Mouse (Mus musculus): ENCODE data around the gene Dcst1. TPM values are rescaled to one million over a fixed set of nuclear protein-coding genes. Genes with fewer than 3 reads are reported as not detected.

Gene Dcst1
- polyA plus RNA-seq, 1 experiment from 2014 or later = 23.5 TPM

- no peak overlapping the region for H3K4me2 ChIP-seq (replicated peaks; ENCODE audit: low read depth)
- peaks cover under 1% of the 10 kb centered on the region; the same call in 1 of the 2 replicates for H3K4me1 ChIP-seq (replicated peaks; ENCODE audit: control insufficient read depth, insufficient read depth, low read length)
- H3K4me3 ChIP-seq (ENCODE audit: low read depth, low read length) = no peak overlapping the region
- 40% methylated on average over 6 of the region's 6 CpGs for WGBS
- H3K9ac ChIP-seq (ENCODE audit: low read depth, low read length) = no peak overlapping the region
- H3K27ac ChIP-seq (ENCODE audit: low read depth, low read length) = peak overlapping the region; percentile 86
- H3K36me3 ChIP-seq (ENCODE audit: control insufficient read depth, insufficient read depth) = no peaks in the 10 kb centered on the region
- no peaks in the 10 kb centered on the region for H3K27me3 ChIP-seq (replicated peaks; ENCODE audit: control insufficient read depth, insufficient read depth, low read length)
- no peaks in the 10 kb centered on the region for H3K9me3 ChIP-seq (ENCODE audit: control insufficient read depth)
- ATAC-seq = no peak
- TF ChIP-seq CTCF (IDR thresholded peaks at IDR 0.05; ENCODE audit: low read depth) = no peak
Observed at GRCm38 (mm10) chr3:89304440-89304839, 60.6 kb downstream of the Dcst1 start.

GRCm38 (mm10) chr3:89300514-89300913 is 64.5 kb downstream of the Dcst1 start:
- no peak overlapping the region for H3K4me2 ChIP-seq (replicated peaks; ENCODE audit: low read depth)
- peak overlapping the region; percentile 91 for H3K27ac ChIP-seq (ENCODE audit: low read depth, low read length)
- peak; percentile 48 for TF ChIP-seq CTCF (IDR thresholded peaks at IDR 0.05; ENCODE audit: low read depth)
- no peaks in the 10 kb centered on the region for H3K27me3 ChIP-seq (replicated peaks; ENCODE audit: control insufficient read depth, insufficient read depth, low read length)
- no peaks in the 10 kb centered on the region for H3K36me3 ChIP-seq (ENCODE audit: control insufficient read depth, insufficient read depth)
- H3K4me3 ChIP-seq (ENCODE audit: low read depth, low read length) = no peak overlapping the region
- no peak overlapping the region for H3K9ac ChIP-seq (ENCODE audit: low read depth, low read length)
- peaks cover 10% of the 10 kb centered on the region; the same call in 1 of the 2 replicates for H3K4me1 ChIP-seq (replicated peaks; ENCODE audit: control insufficient read depth, insufficient read depth, low read length)
- 0 out of 2 replicates have a peak, but pooled peaks have one; percentile 26 for ATAC-seq
- no peaks in the 10 kb centered on the region for H3K9me3 ChIP-seq (ENCODE audit: control insufficient read depth)
- WGBS = 62% methylated on average over 2 of the region's 2 CpGs

Other genes with a start within 250 kb of the Dcst1 start
- gene Pklr, start 229.1 kb downstream of the Dcst1 start, polyA plus RNA-seq (2015; fragmentation: Nextera tagmentation; extraction: Ambion mirVana) = 91.8 and 103 TPM in 2 replicates
- 1.1 TPM in 2 replicates for gene Hcn3, start 205.1 kb downstream of the Dcst1 start, polyA plus RNA-seq (2015; fragmentation: Nextera tagmentation; extraction: Ambion mirVana)
- 8.5 and 8.6 TPM in 2 replicates for gene Clk2, start 200.5 kb downstream of the Dcst1 start, polyA plus RNA-seq (2015; fragmentation: Nextera tagmentation; extraction: Ambion mirVana)
- gene Scamp3, start 187.8 kb downstream of the Dcst1 start, polyA plus RNA-seq (2015; fragmentation: Nextera tagmentation; extraction: Ambion mirVana) = 80.5 and 86.3 TPM in 2 replicates
- gene Fam189b, start 182.1 kb downstream of the Dcst1 start, polyA plus RNA-seq (2015; fragmentation: Nextera tagmentation; extraction: Ambion mirVana) = 4.9 and 5.9 TPM in 2 replicates
- 140 TPM in 2 replicates for gene Gba, start 162.3 kb downstream of the Dcst1 start, polyA plus RNA-seq (2015; fragmentation: Nextera tagmentation; extraction: Ambion mirVana)
- gene Thbs3, start 150.1 kb downstream of the Dcst1 start, polyA plus RNA-seq (2015; fragmentation: Nextera tagmentation; extraction: Ambion mirVana) = 15.2 and 17.2 TPM in 2 replicates
- gene Mtx1, start 138.2 kb downstream of the Dcst1 start, polyA plus RNA-seq (2015; fragmentation: Nextera tagmentation; extraction: Ambion mirVana) = 140 and 145 TPM in 2 replicates
- 3.5 and 6.7 TPM in 2 replicates for gene Muc1, start 136.2 kb downstream of the Dcst1 start, polyA plus RNA-seq (2015; fragmentation: Nextera tagmentation; extraction: Ambion mirVana)
- 273 and 281 TPM in 2 replicates for gene Krtcap2, start 119.3 kb downstream of the Dcst1 start, polyA plus RNA-seq (2015; fragmentation: Nextera tagmentation; extraction: Ambion mirVana)
- 1.2 and 1.3 TPM in 2 replicates for gene Trim46, start 118.9 kb downstream of the Dcst1 start, polyA plus RNA-seq (2015; fragmentation: Nextera tagmentation; extraction: Ambion mirVana)
- 120 and 128 TPM in 2 replicates for gene Dpm3, start 105.9 kb downstream of the Dcst1 start, polyA plus RNA-seq (2015; fragmentation: Nextera tagmentation; extraction: Ambion mirVana)
- 57.4 and 61.8 TPM in 2 replicates for gene Slc50a1, start 94.7 kb downstream of the Dcst1 start, polyA plus RNA-seq (2015; fragmentation: Nextera tagmentation; extraction: Ambion mirVana)
- gene Efna1, start 84.1 kb downstream of the Dcst1 start, polyA plus RNA-seq (2015; fragmentation: Nextera tagmentation; extraction: Ambion mirVana) = 50.7 and 69.8 TPM in 2 replicates
- 1.4 and 1.6 TPM in 2 replicates for gene Efna3, start 42.3 kb downstream of the Dcst1 start, polyA plus RNA-seq (2015; fragmentation: Nextera tagmentation; extraction: Ambion mirVana)
- gene Efna4, start 27.2 kb downstream of the Dcst1 start, polyA plus RNA-seq (2015; fragmentation: Nextera tagmentation; extraction: Ambion mirVana) = 5.1 and 5.3 TPM in 2 replicates
- 33.9 and 37.0 TPM in 2 replicates for gene Adam15, start 15.3 kb downstream of the Dcst1 start, polyA plus RNA-seq (2015; fragmentation: Nextera tagmentation; extraction: Ambion mirVana)
- gene Dcst2, start 3.3 kb downstream of the Dcst1 start, polyA plus RNA-seq (2015; fragmentation: Nextera tagmentation; extraction: Ambion mirVana) = 10.0 and 11.5 TPM in 2 replicates
- gene Zbtb7b, start 29.5 kb upstream of the Dcst1 start, polyA plus RNA-seq (2015; fragmentation: Nextera tagmentation; extraction: Ambion mirVana) = 14.3 and 20.8 TPM in 2 replicates
- not detected in 2 replicates for gene Lenep, start 37.5 kb upstream of the Dcst1 start, polyA plus RNA-seq (2015; fragmentation: Nextera tagmentation; extraction: Ambion mirVana)
- gene Flad1, start 46.6 kb upstream of the Dcst1 start, polyA plus RNA-seq (2015; fragmentation: Nextera tagmentation; extraction: Ambion mirVana) = 29.2 and 32.1 TPM in 2 replicates
- gene Cks1b, start 53.1 kb upstream of the Dcst1 start, polyA plus RNA-seq (2015; fragmentation: Nextera tagmentation; extraction: Ambion mirVana) = 106 and 118 TPM in 2 replicates
- 43.4 and 48.6 TPM in 2 replicates for gene Shc1, start 53.2 kb upstream of the Dcst1 start, polyA plus RNA-seq (2015; fragmentation: Nextera tagmentation; extraction: Ambion mirVana)
- 17.1 and 17.5 TPM in 2 replicates for gene Pygo2, start 65.0 kb upstream of the Dcst1 start, polyA plus RNA-seq (2015; fragmentation: Nextera tagmentation; extraction: Ambion mirVana)
- 52.2 and 55.8 TPM in 2 replicates for gene Pbxip1, start 71.5 kb upstream of the Dcst1 start, polyA plus RNA-seq (2015; fragmentation: Nextera tagmentation; extraction: Ambion mirVana)
- 27.7 and 28.4 TPM in 2 replicates for gene Pmvk, start 89.3 kb upstream of the Dcst1 start, polyA plus RNA-seq (2015; fragmentation: Nextera tagmentation; extraction: Ambion mirVana)
- gene Kcnn3, start 154.9 kb upstream of the Dcst1 start, polyA plus RNA-seq (2015; fragmentation: Nextera tagmentation; extraction: Ambion mirVana) = 4.6 TPM in 2 replicates